Mouse (Mus musculus) heart, postnatal 0 days (tissue): Measurements from ENCODE around the gene C1ql3. TPM values are rescaled to one million over a fixed set of nuclear protein-coding genes. Genes with fewer than 3 reads are reported as not detected.

Source experiments
- ATAC-seq: fragments of 200-750 bp; cut with Nextera tagmentation; 2 replicates; pipeline ENCODE4 v1.8.0; 2017; ENCODE audit warnings: low read depth, moderate number of reproducible peaks, moderate library complexity; ENCODE audit not compliant: insufficient read depth
- DNase-seq: peaks from one replicate; pipeline ENCODE4 v3.0.0-alpha.2; 2016; ENCODE audit warnings: low spot score
- H3K27ac ChIP-seq: fragments of 300-500 bp; sonication (generic); 2 replicates; pipeline ENCODE4 v1.5.1; 2014; ENCODE audit warnings: low read depth, mild to moderate bottlenecking
- H3K27me3 ChIP-seq: fragments of 300-500 bp; sonication (generic); 2 replicates; pipeline ENCODE4 v1.6.1; 2014; ENCODE audit warnings: low read length, mixed read lengths; ENCODE audit not compliant: control insufficient read depth, insufficient read depth
- H3K36me3 ChIP-seq: fragments of 300-500 bp; sonication (generic); replicated peaks from 2 replicates; pipeline ENCODE4 v1.6.1; 2014; ENCODE audit warnings: low read length, mixed read lengths; ENCODE audit not compliant: control insufficient read depth, insufficient read depth
- H3K4me1 ChIP-seq: fragments of 300-500 bp; sonication (generic); 2 replicates; pipeline ENCODE4 v1.6.1; 2014; ENCODE audit warnings: antibody characterized with exemption; ENCODE audit not compliant: control insufficient read depth, insufficient read depth
- H3K4me2 ChIP-seq: fragments of 300-500 bp; sonication (generic); 2 replicates; pipeline ENCODE4 v1.6.1; 2014; ENCODE audit warnings: low read depth, mild to moderate bottlenecking, low read length, moderate library complexity
- H3K4me3 ChIP-seq: fragments of 300-500 bp; sonication (generic); 2 replicates; pipeline ENCODE4 v1.5.1; 2014; ENCODE audit warnings: low read depth, low read length
- H3K9ac ChIP-seq: fragments of 300-500 bp; sonication (generic); replicated peaks from 2 replicates; pipeline ENCODE4 v1.6.1; 2014; ENCODE audit warnings: low read depth, low read length, mixed read lengths
- H3K9me3 ChIP-seq: fragments of 300-500 bp; sonication (generic); replicated peaks from 2 replicates; pipeline ENCODE4 v1.6.1; 2016; ENCODE audit warnings: low read length; ENCODE audit not compliant: control insufficient read depth
- CTCF ChIP-seq: IDR thresholded peaks from 2 replicates; pipeline ENCODE4 v1.5.1; 2016; ENCODE audit warnings: antibody characterized with exemption, control low read depth, low read depth
- EP300 ChIP-seq: IDR thresholded peaks from 2 replicates; pipeline ENCODE4 v1.6.1; 2016; ENCODE audit warnings: antibody characterized with exemption, low read depth
- WGBS: fragments of 180-500 bp; shearing (Covaris S2); extraction: QIAGEN DNeasy Blood & Tissue Kit; methylation state at CpG from one replicate; pipeline ENCODE4 v1.1.7; 2014; 5-methylcytosine and 5-hydroxymethylcytosine counted together
- polyA plus RNA-seq: library from polyadenylated mRNA; unstranded; fragments of >200 nt; fragmentation: Nextera tagmentation; extraction: Ambion mirVana; gene quantifications from 2 replicates; pipeline ENCODE4 v1.2.1, GENCODE M21; 2015
- total RNA-seq: library from RNA; depleted of rRNA; stranded (reverse); fragments of >200 nt; gene quantifications from 2 replicates; pipeline ENCODE4 v1.2.3, GENCODE M21; 2014; ENCODE audit warnings: low replicate concordance; rRNA removed

The C1ql3 gene
- total and polyA plus RNA-seq, 2 experiments from 2014 or later = 0.10 TPM; not detected in 1

GRCm38 (mm10) chr2:12978771-12979170 lies 32.8 kb downstream of the C1ql3 start:
- 78% methylated on average over 4 of the region's 4 CpGs for WGBS
- DNase-seq (no peak), ATAC-seq (no peak)
- Histone ChIP-seq H3K4me2 (no peak overlapping the region), H3K36me3 (peaks cover 3% of the 10 kb centered on the region; the same call in 1 of the 2 replicates), H3K4me3 (no peak overlapping the region), H3K9me3 (no peaks in the 10 kb centered on the region), H3K9ac (no peak overlapping the region), H3K27ac (no peak overlapping the region), H3K27me3 (no peaks in the 10 kb centered on the region), H3K4me1 (no peaks in the 10 kb centered on the region)
- TF ChIP-seq EP300 (no peak), CTCF (no peak)

- no peak overlapping the region for H3K27ac ChIP-seq
- H3K4me2 ChIP-seq = no peak overlapping the region
- H3K9ac ChIP-seq = no peak overlapping the region
- H3K4me1 ChIP-seq = no peaks in the 10 kb centered on the region
- no peak overlapping the region for H3K4me3 ChIP-seq
- H3K9me3 ChIP-seq = no peaks in the 10 kb centered on the region
- ATAC-seq = no peak
- peaks cover 3% of the 10 kb centered on the region; the same call in 1 of the 2 replicates for H3K36me3 ChIP-seq
- H3K27me3 ChIP-seq = no peaks in the 10 kb centered on the region
- DNase-seq = no peak
- WGBS = 87% methylated on average over 7 of the region's 7 CpGs
- TF ChIP-seq CTCF = no peak
- no peak for TF ChIP-seq EP300
Measured at GRCm38 (mm10) chr2:12977367-12977766, 34.2 kb downstream of the C1ql3 start.

- no peak overlapping the region for H3K4me2 ChIP-seq
- no peaks in the 10 kb centered on the region for H3K27me3 ChIP-seq
- no peak overlapping the region for H3K27ac ChIP-seq
- no peak for ATAC-seq
- no peaks in the 10 kb centered on the region; the same call in 1 of the 2 replicates for H3K36me3 ChIP-seq
- WGBS = 98% methylated on average over 2 of the region's 2 CpGs
- no peak overlapping the region for H3K4me3 ChIP-seq
- H3K4me1 ChIP-seq = no peaks in the 10 kb centered on the region
- DNase-seq = no peak
- H3K9me3 ChIP-seq = no peaks in the 10 kb centered on the region
- H3K9ac ChIP-seq = no peak overlapping the region
- TF ChIP-seq EP300 (no peak), CTCF (no peak)
Measured at GRCm38 (mm10) chr2:12973752-12974151, 37.9 kb downstream of the C1ql3 start.

- no peak for ATAC-seq
Measured at GRCm38 (mm10) chr2:12970049-12970724, 41.4 kb downstream of the C1ql3 start.

GRCm38 (mm10) chr2:12956703-12957424 lies 54.7 kb downstream of the C1ql3 start:
- TF ChIP-seq EP300 (no peak), CTCF (no peak)
- no peaks in the 10 kb centered on the region for H3K27me3 ChIP-seq
- no peak overlapping the region for H3K27ac ChIP-seq
- H3K9ac ChIP-seq = no peak overlapping the region
- H3K4me1 ChIP-seq = no peaks in the 10 kb centered on the region
- no peaks in the 10 kb centered on the region for H3K9me3 ChIP-seq
- H3K36me3 ChIP-seq = no peaks in the 10 kb centered on the region
- no peak overlapping the region for H3K4me2 ChIP-seq
- H3K4me3 ChIP-seq = no peak overlapping the region
- no peak for ATAC-seq
- DNase-seq = no peak

More at GRCm38 (mm10) chr2:12970049-12970724, 41.4 kb downstream of the C1ql3 start:
- WGBS = 83% methylated on average over 12 of the region's 12 CpGs
- DNase-seq = no peak
- H3K4me2 ChIP-seq = no peak overlapping the region
- TF ChIP-seq EP300 = no peak
- no peak for TF ChIP-seq CTCF
- H3K27me3 ChIP-seq = no peaks in the 10 kb centered on the region
- no peaks in the 10 kb centered on the region for H3K9me3 ChIP-seq
- no peaks in the 10 kb centered on the region for H3K4me1 ChIP-seq
- H3K4me3 ChIP-seq = no peak overlapping the region
- H3K9ac ChIP-seq = no peak overlapping the region
- no peaks in the 10 kb centered on the region for H3K36me3 ChIP-seq
- H3K27ac ChIP-seq = no peak overlapping the region

Other genes with a start within 250 kb of the C1ql3 start
- gene Pter, start 87.8 kb downstream of the C1ql3 start, total RNA-seq = 11.7 and 19.8 TPM in 2 replicates
- 13.8 and 14.6 TPM in 2 replicates for gene Pter, start 87.8 kb downstream of the C1ql3 start, polyA plus RNA-seq